Mouse (Mus musculus) megakaryocyte-erythroid progenitor cell, adult 5-6 weeks (primary cell): ENCODE results near the gene Mvk. TPM values are rescaled to one million over a fixed set of nuclear protein-coding genes. Genes with fewer than 3 reads are reported as not detected.
A peak's percentile ranks its signal among the peaks of the same experiment; 100 is the strongest.

Source experiments
- ATAC-seq: replicated peaks from 2 replicates; pipeline ENCODE4 v1.8.0; 2016; ENCODE audit warnings: mild to moderate bottlenecking, inconsistent platforms; ENCODE audit not compliant: severe bottlenecking, poor library complexity, low FRiP score, low TSS enrichment
- total RNA-seq, 2 experiments: library from RNA; stranded (forward) in 1 of 2; stranded (reverse) in 1 of 2; fragments of 200-1000, 215-1000 nt in 1 of 2; fragments of >200 nt in 1 of 2; fragmentation: Nextera tagmentation in 1 of 2; gene quantifications; 2 replicates each; pipeline ENCODE4 v1.2.3; 2014 to 2017

Gene Mvk
- total RNA-seq (2014; fragmentation: Nextera tagmentation) (9.4 and 10.1 TPM in 2 replicates), total RNA-seq (2017) (6.3 and 7.4 TPM in 2 replicates)

DNA sequence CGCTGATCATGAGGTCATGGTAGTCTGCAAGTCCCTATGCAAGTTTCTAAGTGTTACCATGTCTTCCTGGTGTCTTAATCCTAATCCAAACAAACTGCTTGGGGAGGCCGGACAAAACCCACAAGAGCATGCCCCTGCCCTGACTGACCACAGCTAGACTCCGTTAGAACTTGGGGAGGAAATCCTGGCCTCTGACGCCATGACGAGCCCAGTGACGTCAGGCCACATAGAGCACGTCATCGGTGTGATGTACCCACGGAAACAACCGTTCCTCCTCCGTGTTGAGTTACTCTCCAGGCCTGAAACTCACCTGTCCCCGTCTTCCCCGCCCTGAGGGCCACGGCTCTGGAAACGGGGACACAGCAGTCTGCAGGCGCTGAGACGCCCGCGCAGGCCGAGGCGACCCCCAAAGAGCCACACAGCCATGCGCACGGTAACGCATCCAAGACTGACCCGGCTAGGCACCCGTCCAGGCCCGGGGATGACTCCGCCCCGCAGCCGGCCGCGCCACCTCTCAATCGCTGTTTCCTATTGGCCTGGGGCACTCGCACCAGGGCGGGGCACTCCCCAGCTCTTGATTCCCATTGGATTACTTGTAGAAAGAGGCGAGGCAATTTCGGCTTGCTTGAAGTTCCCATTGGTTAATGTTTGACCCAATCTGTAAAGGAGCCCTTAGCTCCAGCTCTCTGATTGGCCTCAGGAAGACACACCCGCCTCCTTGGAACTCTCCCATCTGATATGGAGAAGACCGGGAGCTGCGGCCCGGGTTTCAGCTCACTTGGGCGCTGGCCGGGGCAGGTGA is at the start of gene Mvk, which contains the start of gene Mmab:
TSS of gene Mvk (plus strand) at position 704 of the 802 bp plus-strand sequence.
TSS of gene Mmab (minus strand) at position 495 of the 802 bp plus-strand sequence.
- peak; percentile 98 for ATAC-seq

DNA sequence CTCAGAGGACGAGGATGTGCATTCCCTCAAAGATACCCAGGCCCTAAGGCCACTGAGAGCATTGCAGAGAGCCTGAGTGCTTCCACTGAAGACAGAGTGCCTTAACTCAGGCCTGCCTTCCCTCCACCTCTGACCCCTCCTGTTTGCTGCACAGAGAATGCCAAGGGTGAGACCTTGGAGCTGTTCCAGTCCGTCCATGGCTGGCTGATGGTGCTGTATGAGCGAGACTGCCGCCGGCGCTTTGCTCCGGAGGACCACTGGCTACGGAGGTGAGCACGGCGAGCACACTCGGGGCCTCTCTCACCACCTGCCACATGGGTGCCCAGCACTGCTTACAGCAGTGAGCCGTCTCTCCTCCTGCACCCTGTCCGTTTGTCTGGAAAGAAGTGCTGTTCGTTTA is 37.5 kb upstream of the Mvk start:
- no peak for ATAC-seq

DNA sequence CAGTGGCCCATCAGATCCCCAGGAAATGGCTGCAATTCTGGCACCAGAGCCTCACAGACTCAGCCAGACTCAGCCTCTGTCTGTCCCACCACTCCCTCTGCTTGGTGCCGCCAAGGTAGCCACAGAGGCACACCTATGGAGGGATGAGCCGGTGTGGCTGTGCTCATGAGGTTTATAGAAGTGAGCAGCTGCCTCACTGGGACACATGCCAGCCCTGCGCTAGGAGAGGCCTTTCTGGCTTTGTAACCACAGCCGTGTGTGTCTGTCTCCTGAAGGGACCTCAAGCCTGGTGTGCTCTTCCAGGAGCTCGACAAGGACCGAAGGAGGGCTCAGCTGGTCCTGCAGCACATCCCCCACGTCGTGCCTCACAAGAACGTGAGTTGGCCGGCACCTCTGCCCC is 36.8 kb upstream of the Mvk start:
- no peak for ATAC-seq

DNA sequence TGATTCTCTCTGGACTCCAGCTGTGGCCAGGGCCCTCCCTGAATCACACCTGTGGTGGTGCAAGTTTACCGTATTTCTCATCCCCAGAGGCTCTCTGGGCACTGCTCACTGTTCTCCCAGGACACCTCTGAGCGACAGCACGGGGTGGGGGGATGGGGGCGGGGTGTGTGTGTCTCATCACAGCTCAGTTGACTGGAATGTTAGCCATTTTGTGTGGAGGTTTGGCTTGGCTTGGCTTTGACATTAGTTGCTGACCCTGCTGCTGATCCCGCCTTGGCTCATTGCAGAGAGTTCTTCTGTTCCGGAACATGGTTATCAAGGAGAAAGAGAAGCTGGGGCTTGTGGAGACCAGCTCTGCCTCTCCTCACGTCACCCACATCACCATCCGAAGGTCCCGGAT is 36.3 kb upstream of the Mvk start:
- no peak for ATAC-seq

DNA sequence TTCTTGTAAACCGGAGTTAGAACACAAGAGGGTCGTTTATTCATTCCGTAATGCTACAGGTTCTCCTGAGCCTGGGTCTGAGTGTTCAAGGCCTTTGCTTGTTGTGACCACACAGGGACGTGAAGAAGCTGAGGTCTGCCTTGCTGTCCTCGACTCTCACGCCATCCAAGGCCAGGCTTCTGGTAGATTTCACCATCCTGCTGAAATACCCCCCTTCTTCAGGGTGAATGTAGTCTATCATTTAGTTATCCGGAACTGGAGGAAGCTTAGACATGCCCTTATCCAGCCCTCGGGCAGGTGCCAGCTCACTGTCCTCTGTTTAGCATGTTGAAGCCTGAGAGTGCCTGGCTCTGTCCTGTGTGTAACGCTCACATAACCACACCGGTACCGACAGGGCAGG is 35.2 kb upstream of the Mvk start:
- no peak for ATAC-seq

DNA sequence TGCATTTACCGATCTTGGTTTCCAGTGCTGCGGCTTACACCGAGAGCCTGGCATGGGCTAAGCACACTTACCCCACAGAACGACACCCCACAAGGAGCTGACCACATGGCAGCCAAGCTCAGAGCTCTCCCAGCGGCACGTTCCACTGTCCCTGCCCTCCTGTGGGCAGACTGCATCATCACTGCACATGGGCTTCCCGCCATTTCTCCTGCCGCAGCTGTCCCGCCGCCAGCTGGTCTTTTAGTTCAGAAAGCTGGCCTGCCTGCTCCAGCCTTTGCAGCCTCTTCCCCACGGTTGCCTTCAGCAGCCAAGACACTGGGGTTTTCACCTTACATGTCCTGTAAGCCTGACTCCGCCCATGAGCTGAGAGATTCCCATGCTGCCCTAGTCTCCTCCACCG is 33.6 kb upstream of the Mvk start:
- no peak for ATAC-seq

DNA sequence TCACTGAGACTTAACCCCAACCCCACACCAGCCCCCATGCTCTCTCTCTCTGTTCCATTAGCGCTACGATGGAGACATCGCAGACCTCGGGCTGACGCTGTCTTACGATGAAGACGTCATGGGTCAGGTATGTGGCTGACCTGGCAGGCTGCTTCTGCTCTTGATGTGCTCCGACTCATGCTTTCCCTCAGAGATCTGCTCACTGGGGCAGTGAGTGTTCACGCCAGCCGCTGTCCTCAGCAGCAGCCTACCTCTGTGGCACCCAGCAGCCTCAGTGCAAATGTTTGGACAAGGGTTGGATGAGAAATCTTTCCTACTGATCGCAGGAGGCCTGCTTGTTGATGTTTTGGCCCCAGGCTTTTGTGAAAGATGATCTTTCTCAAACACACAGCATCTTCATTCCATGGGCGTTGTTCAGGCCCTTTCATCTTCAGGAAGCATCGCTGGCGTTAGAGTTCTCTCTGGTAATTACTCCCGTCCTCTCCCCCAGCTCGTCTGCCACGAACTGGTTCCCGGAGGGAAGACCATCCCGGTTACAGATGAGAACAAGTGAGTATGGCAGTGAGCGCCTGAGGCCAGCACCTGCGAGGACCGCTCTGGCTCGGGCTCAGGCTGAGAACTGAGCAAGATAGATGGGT is 31.6 kb upstream of the Mvk start:
- ATAC-seq, result no peak

DNA sequence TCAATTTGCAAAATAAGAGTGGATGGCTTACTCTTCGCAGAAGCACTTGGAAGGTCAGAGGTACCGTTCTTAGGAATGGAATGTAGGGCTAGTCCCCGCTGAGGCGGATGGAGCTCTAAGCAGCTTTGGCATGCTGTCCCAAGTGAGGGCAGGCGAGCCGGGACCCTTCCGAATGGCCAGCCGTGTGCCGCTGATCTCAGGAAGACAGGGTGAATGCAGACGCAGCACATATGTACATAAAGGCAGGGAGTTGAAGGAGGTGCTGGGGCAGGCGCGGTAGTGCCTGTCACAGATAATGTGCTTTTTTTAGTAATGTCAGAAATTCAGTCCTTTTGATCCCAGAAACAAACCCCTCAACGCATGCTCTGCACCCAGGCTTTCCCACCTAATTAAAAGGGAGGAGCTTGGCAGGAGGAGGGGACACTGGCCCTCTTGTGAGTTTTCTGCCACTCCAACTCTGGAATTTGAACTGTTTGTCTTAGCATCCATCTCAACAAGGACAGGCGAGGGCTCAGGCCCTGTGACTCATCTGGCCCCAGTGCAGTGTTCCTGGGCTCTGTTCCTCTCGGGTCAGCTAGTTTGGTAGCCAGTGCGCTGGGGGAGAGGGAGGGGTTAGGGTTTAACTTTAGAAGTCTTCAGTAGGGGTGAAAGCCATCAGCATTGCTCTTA is 30.9 kb upstream of the Mvk start:
- no peak for ATAC-seq

DNA sequence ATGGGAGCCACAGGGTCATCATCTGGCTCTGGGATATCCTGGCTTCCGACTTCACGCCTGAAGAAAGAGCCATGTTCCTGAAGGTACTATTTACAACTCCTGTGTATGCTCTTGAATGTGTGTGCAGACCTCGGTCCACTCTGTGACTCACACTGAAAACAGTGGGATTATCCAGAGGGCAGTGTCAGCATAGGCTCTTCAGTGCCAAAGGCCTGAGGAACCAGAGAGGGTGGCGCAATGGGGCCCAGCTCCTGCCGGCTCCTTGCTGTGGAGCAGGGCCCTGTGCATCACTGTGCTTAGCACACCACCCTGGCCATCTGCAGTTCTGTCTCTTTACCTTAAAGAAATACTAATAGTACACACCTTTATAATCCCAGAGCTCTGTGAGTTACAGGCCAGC is 28.5 kb upstream of the Mvk start:
- no peak for ATAC-seq

DNA sequence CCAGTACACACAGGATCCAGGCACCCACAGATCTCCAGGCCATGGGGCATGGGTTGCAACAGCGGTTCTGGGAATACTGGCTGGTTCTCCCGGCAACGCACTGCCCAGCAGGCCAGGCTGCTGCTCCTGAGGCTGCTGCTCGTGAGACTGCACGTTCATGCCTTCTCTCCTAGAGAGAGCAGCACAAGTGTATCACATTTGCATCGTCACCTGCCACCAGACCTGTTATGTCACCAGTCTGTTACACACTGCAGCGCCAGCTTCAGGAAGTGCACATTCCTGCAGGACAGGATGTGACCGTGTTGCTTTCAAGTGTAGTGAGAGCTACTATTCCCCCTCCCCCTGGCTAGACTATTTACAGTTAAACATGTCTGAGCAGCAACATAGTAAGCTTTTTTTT is 27.2 kb upstream of the Mvk start:
- ATAC-seq, result no peak

DNA sequence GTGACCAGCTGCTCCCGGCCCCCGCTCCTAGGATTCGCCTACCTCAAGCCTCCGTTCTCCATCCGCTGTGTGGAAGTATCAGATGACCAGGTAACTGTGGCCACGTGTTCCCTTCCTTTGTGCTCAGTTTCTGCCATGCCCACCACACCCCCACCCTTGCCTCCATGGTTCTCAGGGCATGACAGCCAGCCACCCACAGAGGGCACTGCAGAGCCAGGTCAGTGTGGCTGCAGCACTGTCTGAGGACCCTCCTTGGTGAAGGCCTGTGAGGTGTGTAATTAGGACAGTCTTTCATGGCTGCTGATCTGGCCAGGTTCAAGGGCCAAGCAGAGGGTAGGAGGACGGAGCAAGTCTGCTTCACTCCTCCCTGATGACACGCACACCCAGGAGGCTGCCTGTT is 25.5 kb upstream of the Mvk start:
- ATAC-seq, result no peak; the same call in 1 of the 2 replicates

DNA sequence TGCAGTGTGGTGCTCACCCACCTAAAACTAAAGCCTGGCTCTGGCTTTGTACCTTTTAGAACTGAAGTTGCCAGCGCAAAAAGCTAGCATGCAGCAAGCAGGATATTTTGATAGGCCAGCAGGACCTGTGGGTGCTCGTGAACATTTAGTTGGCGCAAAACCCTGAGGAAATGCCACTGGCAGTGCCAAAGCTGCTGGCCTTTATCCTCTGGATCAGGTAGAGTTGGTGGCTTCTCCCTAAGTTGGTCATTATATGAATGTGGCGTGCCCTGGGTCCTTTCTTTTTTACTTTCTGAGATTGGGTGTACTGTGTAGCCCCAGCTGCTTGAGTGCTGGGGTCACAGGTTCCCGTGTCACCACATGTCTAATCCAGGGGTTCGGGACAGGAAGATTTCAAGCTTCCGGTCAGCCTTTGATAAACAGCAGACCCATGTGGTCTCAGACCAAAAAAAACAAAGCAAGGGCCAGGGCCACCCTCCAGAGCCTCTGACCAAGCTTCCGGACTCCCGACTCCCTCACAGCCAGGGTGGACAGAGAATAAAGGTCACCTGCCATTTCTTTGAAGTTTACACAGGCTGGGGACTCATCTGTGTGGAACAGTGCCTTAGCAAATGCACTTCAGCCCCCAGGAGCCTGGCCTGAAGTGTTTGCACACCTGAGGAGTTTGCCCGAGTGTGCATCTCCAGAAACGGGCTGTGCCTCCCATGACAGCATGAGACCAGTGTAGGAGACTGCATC is 22.3 kb upstream of the Mvk start:
- no peak for ATAC-seq

DNA sequence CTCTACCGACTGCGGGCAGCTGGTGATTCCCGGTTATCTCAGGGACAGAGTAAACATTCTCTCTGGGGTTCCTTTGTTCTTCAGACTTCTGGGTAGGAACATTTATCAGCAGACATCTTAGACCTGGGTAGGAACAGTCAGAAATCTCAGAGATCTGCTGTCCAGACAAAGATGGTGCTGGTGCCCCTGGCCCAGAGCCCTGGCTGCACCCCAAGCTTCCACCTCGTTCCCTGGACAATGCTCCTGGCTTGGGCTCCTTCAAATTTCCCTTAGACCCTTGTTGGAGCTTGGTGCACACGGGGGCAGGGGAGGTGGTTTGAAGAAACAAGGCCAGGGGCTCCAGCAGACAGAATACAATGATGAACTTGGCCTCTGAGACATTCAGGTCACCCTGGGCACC is 21.5 kb upstream of the Mvk start:
- no peak for ATAC-seq

DNA sequence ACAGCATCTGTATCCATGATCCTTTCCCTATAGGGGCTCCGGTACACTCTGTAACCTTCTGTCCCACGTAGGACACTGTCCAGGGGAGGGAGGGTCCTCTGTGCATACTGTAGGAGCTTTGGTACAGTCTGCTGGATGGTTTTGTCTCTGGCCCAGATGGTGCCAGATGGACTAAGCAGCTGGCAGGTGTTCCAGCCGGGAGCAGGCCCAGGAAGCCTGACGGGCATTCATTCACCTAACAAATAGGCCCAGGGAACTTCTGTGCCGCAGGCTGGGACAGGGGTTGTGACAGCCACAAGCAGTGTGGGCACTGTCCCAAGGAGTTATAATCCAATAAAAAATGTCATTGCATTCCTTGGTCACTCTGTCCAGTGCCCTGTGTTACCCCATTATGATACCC is 20.1 kb upstream of the Mvk start:
- ATAC-seq, result no peak

DNA sequence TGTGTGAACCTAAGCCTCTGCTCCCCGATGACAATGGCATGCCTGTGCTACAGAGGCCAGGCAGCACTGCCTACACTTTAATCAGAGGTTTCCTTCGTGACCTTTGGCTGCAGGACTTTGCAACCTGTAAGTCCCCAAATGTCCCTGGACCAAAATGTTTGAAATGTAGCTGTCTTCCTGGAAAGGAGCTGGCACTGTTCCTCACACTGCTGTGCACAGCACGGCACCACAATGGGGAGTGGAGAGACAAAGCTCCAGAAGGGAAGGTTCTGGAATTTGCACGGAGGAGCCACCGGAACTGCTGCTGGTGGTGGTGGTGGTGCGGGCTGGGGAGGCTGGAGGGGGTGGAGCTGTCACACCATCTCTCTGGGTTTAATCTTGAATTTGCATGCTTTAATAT is 17.3 kb upstream of the Mvk start:
- ATAC-seq, result no peak

DNA sequence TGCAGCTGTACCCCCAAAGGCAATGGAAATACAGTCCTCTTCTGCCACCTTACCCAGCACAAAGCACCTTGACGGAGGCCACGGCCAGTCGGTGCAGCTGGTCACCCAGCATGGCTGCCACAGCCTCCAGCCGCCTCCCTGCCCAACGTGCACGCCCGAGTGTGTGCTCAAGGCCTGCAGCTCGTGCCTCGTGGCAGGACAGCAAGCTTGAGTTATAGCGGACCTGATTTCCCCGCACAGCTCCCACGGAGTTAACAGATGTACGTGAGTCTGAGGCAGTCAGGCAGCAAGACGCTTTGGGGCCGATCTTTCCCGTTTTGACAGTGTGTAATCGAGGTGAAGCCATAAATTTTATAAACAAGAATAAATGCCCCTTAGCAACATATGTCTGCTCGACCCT is 15.4 kb upstream of the Mvk start:
- ATAC-seq, result no peak

DNA sequence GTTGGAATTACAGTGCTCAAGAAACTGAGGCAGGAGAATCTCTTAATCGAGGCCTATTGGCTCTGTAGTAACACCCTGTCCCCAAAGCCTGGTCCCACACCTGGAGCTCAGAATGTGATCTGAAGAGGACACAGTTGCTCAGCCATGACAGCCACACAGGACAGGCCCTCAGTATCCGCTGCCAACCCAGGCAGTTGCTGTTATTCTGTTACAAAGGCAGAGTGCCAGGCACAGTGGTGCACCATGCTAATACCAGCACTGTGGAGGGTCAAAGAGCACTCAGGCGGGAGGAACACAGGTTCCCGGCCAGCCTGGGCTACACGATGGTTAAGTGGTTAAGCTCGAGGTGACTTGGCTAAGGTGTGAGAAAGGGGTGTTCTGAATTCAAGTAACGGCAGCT is 14.3 kb upstream of the Mvk start:
- ATAC-seq, result no peak

DNA sequence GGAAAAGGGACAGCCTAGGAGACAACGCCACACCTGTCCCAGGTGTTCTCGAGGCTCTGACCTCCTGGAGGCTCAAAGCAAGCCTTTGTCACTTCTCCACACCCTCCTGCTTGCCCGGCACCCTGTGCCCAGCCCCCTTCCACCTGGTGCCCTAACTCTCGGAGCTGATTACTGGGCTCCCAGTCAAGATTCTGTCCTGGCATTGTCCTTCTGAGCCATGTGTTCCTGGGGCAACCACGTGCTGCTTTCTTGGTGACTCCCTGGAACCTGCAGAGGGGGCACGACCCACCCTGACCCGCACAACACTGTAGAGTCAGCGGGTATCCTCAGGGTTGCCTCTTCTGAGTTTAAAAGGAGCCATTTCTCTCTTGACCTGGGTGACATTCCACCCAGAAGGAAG is 9.7 kb upstream of the Mvk start:
- no peak for ATAC-seq

DNA sequence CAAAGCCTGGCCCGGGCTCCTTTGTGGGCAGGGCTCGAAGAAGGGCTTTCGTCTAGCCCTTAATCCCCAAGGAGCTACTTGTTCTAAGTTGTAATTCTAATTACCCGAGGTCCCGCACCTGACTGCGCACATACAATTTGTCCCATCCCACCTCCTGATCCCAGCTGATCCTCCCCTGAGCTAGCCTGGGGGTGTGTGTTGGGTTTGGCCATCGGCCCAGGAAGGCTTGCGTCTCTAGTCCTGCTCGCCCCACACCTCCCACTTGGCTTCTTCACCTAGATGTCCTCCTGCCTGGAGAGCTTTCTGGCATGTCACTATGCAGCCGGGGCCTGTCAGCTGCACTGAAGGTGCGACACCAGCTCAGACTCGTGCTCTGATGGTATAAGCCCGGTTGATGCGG is 8.5 kb upstream of the Mvk start:
- no peak for ATAC-seq

DNA sequence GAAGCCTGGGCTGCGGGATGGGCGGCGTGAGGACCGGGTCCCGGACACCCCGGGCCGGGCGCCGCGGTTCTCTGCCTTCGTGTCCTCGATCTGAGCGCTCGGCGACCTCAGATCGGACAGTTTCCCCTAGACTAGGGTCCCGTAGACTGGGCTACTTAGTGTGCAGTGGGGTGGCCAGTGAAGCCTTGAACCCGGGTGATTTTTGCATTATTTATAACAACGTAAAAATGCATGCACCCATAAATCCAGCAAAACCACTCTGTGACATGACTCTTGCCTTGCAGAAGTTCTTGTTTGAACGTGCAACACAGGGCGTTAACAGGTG is 261 bp downstream of the Mvk start:
- no peak for ATAC-seq
